Mouse (Mus musculus) hematopoietic stem cell, adult 5-6 weeks (primary cell): ENCODE data around the gene Rnf146. TPM values are rescaled to one million over a fixed set of nuclear protein-coding genes. Genes with fewer than 3 reads are reported as not detected.

ENCODE experiments used
- ATAC-seq, 2 experiments: fragments of 125-278 bp in 1 of 2; replicated peaks in 1 of 2; 2 replicates each; pipeline ENCODE4 v1.8.0; 2016 to 2017; ENCODE audit warnings: inconsistent platforms in 2 of 2, mild to moderate bottlenecking in 2 of 2, moderate number of reproducible peaks in 2 of 2, low read depth in 1 of 2, moderate TSS enrichment in 1 of 2; ENCODE audit not compliant: low FRiP score in 2 of 2, poor library complexity in 2 of 2, severe bottlenecking in 2 of 2, insufficient read depth in 1 of 2, low TSS enrichment in 1 of 2
- total RNA-seq: library from RNA; stranded (forward); fragments of 172-1452, 232-1000 nt; gene quantifications from 2 replicates; pipeline ENCODE4 v1.2.3, GENCODE M21; 2017

Rnf146 gene
- total RNA-seq, 1 experiment from 2014 or later, result 82.3 TPM

DNA sequence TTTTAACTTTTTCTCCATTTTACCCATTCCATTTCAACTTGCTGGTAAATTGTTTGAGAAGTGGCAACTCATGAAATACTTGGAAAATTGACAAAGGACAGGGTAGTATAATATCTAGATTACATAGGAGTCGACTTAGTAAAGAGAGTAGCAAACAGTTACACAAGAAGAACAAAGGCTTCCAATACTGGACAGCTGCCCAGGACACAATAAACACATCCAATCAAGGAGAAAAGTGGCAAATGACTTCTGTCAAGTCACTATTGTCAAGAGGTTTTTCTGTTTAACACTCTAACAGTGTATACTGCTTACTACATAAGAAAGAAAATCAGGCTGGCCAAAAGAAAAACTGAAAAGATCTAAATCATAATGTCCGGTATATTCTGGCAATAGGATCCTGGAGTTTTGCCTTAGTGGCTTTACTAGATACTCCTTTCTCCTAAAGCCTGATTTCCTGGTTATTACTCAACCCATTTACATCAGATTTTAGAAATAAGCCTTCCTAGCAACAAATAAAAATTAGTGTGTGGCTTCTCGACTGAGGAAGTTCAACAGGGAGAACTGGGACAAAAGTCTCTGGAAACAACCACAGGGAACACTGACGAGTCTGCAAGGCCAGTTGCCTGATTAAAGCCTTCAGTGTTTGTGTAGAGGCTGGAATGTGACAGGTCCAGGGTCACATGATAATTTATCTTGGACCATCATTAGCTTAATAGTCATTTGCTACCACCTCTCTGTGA is 50.6 kb downstream of the Rnf146 start:
- no peak for ATAC-seq

DNA sequence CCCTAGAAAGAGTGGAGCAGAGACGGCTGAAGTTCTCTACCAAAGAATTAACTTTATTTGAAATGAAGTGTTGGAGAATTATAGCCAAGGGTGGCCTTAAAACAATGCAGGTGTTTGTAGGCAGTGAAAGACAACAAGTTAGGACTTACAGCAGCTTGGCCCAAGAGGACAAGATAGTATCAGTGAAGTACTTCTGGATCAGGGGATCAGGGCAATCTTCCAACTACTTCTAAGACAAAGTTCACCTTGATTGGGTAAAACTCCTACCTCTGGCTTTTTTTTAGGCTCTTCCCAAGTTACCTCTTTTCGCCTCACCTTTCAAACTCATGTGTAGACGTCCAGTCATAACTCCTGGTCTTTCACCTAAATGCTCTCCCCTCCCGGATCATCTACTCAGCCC is 60.0 kb downstream of the Rnf146 start:
- no peak for ATAC-seq

Other genes starting within 250 kb of the Rnf146 start
- gene Soga3, start 218.6 kb downstream of the Rnf146 start, total RNA-seq, result not detected in 2 replicates
- not detected in 2 replicates for gene Gm49353, start 163.5 kb downstream of the Rnf146 start, total RNA-seq
- gene 9330159F19Rik, start 150.8 kb downstream of the Rnf146 start, total RNA-seq, result not detected in 2 replicates
- gene Echdc1, start 49.3 kb downstream of the Rnf146 start, total RNA-seq, result 40.0 and 51.8 TPM in 2 replicates
- gene Rspo3, start 173.4 kb upstream of the Rnf146 start, total RNA-seq, result not detected in 2 replicates